Comparison of ENCODE assay signal across 17 mouse cellular contexts in genomic region chr12:63369259-63369822, GRCm38 (mm10).
DNase-seq lines count a peak whose midpoint lies in the region.
"Had no signal": no experiment of that assay in that cellular context is flagged by ENCODE, and none has a peak within 500 bp of the region (broad histone marks: within the 10 kb centered on the region; RNA-seq: fewer than 3 reads in every experiment).

No protein-coding gene starts in this region.

- peak; percentile 1 for DNase-seq in embryo, embryonic 11 days
- DNase-seq in embryo, embryonic 9.5 days (ENCODE audit: extremely low spot score): no peak
- peak; percentile 48 for DNase-seq in retina, embryonic 14.5 days (ENCODE audit: low spot score)
- DNase-seq in retina, postnatal 1 day: no peak
- DNase-seq in mesoderm, embryonic 11.5 days (ENCODE audit: low read depth, low spot score): peak; percentile 45
- DNase-seq in spleen, postnatal 10 days (ENCODE audit: low spot score in 2 of 2): no peak
- DNase-seq in layer of hippocampus, adult 9-10 months (ENCODE audit: low spot score): no peak
- no peak for DNase-seq in frontal cortex, postnatal 36 days (ENCODE audit: low spot score in 2 of 2)
- DNase-seq: adrenal gland, postnatal 10 days; B cell, adult 2 months; cerebellum, adult 8-10 months; gastrocnemius, adult 2 months; kidney, postnatal 4 days; layer of hippocampus, adult 9-11 months; lung, adult 18-20 months; lung, postnatal 10 days; right cerebral cortex, postnatal 14 days had no signal

Comparison
In these comparisons a context has a peak if more than half of its experiments do, and no peak if none do; other contexts are left out.
1. DNase-seq: peak in embryo, embryonic 11 days (single experiment), retina, embryonic 14.5 days (single experiment) and mesoderm, embryonic 11.5 days (single experiment); none in embryo, embryonic 9.5 days (single experiment), retina, postnatal 1 day (single experiment), spleen, postnatal 10 days (0 of 2), layer of hippocampus, adult 9-10 months (single experiment) and frontal cortex, postnatal 36 days (0 of 2).